Mouse (Mus musculus) right cerebral cortex, postnatal 14 days (tissue): ENCODE measurements around the gene Cd274.

Experiments
- DNase-seq: peaks from one replicate; pipeline ENCODE4 v3.0.0; 2022

Cd274 gene

DNA sequence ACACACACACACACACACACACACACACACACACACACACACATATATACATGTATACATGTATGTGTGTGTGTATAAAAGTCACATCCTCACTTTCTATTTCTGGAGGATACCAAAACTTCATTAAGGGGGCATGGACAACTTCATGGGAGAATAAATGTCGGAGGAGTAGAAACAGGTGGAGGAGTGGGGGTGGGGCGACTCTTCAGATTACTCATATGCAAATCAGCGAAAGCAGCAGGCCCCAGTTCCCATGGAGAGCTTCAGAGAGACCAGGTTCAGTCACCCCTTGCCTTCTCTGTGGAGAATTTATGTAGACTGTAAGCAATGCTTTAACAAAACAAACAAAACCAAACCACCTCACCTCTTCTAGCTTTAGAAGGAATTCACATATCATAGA, 2.1 kb upstream of the Cd274 start:
- DNase-seq: no peak

DNA sequence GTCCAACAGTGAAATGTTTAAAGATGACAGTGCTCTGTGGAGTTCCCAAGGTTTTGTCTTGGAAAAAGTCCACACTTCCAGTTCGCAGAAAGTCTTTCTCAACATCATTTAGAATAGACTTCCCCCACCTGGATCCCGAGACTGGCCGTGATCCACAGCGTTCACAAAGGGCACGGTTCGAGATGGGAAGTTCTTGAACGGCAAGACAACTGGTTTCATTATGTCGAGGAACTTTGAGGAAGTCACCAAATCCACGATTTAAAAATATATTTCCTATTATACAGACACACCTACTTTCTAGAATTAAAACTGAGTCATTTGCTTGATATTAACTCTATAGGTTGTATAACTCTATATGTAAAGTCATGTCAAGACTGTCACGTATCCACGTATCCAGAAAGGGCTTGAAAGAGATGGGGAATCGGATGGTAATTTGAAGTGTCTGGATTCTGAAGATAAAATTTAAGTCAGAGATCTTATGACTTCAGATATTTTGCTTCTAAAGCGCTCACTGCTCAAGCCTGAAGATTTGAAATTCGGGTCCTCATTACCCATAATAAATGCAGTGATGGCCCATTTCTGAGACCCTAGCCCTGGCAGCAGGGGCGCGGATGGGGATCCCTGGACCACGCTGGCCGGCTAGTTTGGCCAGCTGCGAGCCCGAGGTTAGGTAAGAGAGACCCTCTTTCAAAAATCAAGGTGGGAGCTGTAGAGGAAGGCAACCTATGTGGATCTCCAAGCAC, 858 bp upstream of the Cd274 start:
- DNase-seq: no peak

DNA sequence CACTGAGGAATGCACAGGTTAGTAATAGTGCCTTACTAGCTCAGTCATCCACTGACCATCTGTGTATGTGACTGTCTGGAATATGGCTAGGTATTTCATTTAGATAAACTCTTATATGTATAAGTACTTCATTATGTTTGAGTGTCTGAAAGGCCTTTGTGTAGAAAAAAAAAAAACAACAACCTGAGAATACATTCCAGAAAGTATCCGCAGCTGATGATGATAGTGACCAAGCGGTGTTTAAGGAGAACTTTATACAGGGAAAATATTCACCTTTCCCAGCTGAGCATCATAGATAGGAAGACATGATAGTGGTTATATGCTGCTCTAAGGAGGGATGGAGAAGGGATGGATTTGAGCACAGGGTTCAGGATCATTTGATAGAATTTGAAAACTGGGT, 786 bp downstream of the Cd274 start:
- DNase-seq: no peak

DNA sequence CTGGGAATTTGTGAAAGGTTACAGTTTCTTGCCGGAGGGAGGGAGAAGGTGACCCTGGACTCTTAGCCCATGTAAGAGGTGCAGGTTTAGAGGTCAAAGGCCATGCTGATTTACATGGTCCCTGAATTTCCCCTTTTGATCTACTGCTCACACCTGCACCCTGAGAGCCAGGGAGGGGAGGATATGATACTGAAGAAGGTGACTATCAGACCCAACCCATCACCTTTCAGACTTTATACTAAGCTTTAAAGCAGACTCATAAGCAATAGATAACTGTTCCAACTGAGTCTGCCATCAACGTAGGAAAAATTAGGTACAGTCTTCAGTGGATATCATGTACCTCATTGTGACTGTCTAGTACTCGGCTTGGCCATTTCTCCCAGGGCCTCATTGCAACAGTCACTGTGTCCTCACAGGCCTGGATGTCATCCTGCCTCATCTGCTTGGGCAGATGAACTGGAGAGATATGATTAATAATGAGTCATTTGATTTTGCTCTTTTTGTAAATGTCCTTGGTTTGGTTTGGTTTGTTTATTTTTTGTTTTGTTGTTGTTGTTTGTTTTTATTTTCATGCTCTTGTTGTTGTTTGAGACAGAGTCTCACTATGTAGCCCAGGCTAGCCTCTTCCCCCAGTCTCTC, 1.5 kb downstream of the Cd274 start:
- DNase-seq: no peak

DNA sequence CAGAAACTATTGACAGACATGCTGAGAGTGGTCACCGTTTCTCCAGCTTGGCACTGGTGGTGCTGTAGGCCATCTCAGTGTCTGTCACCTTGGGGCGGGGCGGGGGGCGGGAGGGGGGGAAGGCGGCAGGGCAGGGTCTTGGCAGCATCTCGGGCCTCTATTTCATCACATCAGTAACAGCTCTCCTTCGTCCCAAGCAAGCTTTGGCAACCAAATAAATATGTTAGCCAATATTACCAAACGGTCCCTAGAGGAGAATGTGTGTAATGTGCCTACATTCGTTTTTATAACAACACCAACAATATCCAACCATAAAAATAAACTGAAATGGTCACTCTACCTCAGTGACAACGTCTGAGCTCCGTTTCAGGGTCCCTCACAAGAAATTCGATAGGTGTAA, 2.9 kb downstream of the Cd274 start:
- DNase-seq: no peak

DNA sequence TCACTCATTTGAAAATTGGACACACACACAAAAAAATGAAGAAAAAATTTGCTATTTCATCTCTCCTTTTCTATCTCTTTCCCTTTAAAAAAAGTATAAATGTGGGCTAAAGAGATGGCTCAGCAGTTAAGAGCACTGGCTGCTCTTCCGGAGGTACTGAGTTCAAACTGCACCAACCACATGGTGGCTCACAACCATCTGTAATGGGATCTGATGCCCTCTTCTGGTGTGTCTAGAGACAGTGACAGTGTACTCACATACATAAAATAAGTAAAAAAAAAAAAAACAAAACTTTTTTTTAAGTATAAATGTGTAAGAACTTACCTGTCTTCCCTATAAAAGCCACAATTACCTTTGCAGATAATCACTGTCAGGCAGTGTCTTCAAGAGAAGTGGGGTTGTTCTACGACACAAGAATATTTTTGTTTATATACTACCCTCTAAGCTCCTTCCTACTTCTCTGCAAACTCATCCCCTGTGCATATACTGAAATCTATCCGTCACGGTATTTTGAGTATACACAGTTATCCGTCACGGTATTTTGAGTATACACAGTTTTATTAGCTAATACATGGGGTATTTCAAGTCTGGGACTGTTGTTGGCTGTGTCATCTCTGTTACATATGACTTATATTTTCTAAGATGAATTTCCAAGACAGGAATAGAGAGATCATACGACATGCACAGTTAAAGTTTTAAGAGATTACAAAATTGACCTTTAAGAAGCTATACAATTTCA, 3.5 kb downstream of the Cd274 start:
- no peak for DNase-seq

DNA sequence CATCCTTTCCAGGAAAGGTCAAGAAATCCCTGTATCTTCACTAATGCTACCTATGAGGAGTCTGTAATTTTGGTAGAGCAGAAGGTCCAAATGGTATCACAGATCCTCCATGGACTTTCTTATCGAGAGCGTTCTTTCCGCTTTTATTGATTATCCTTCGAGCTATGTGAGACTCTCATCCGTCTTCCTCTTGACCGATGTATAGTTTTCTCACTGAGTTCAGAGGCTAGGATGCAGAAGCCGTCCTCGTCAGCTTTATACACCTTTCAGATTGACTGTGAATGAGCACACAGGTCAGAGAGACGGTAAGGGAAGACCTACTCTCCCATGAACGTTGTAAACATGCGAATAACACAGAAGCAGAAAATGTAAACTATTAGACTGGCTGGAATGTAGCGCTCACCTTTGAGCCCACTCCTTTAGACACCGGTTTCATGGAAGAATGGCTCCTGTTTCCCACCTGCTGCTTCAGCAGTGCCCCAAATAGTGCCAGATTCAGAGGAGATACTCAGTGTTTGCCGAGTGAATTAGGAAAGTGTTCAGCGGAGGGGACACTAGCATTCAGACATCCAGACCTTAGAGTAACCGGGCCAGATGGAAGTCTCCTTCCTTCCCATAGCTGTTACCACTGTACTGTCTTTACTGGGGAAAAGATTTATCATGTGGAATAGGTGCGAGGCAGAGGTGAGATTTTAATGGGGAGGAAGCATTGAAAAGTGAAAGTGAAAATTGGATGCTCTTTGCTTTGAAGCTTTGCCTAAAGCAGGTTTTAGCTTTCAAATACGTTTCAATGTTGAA, 4.2 kb downstream of the Cd274 start:
- DNase-seq: no peak

DNA sequence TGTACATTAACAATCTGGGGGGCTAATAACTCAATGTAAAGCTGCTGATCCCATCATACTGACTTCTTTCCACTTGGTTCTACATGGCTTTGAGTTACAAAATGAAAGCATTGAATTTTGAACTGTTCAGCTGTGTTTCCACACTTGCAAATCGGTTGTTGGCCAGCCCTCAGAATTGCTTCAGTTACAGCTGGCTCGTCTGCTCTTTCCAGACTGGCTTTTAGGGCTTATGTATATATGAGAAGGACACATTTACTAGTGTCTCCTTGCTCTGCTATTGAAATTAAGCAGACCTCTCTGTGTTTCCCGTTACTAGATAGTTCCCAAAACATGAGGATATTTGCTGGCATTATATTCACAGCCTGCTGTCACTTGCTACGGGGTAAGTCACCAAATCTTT, 4.9 kb downstream of the Cd274 start:
- DNase-seq: peak; percentile 34

DNA sequence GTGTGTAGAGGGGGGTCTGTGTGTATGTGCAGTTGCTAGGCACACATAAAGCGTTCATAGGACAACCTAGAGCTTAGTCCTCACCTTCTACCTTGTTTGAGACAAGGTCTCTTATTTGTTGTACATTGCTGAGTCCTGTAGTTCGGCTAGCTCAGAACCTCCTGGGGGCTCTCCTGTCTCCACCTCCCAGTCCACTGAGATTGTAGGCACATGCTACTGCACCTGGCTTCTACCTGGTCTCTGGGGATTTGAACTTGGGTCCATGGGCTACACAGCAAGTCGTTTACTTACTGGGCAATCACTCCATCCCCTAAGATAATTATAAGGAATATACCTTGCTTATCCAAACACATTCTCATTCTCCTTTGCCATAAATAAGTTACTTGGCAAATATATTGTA, 5.4 kb downstream of the Cd274 start:
- no peak for DNase-seq

DNA sequence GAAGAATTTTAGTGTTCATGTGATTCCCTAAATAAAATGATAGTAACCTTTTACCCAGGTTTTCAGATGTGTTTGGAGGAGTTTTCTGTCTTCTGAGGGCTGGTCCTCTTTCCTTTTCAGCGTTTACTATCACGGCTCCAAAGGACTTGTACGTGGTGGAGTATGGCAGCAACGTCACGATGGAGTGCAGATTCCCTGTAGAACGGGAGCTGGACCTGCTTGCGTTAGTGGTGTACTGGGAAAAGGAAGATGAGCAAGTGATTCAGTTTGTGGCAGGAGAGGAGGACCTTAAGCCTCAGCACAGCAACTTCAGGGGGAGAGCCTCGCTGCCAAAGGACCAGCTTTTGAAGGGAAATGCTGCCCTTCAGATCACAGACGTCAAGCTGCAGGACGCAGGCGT, 6.2 kb downstream of the Cd274 start:
- no peak for DNase-seq

DNA sequence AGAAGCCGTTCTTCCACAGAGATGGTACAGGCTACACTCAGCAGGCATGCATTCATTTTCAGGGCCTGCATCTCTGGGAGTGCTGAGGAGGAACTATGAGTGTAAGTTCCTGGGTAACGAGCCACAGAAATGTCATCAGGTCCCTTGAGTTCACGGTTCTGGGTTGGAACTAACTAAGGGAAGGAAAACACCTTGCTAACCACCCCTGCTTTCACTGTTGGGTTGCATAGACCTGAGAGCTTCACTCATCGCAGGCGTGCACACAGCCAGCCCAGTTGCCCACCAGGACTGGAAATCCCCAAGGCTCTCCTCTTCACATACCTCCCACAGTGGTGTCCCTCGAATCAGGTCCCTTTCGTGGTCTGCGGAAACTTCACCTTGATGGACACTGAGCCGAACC, 7.7 kb downstream of the Cd274 start:
- DNase-seq: no peak

DNA sequence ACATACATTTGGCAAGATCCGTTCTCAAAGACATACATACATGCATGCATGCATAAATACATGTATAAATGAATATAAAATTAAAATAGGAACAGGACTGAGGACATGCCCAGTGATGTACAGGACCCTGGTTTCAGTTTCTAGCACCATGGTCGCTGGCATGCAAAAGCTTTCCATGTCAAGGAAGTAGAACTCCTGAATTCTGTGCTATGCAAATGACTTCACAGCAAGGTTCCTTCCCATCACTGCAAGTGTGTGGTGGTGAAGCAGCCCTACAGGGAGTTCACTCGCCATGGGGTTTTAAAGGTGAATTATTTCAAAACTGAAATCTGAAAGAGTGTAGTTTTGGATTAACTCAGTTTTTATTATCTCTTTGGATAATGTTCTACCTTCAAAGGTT, 9.1 kb downstream of the Cd274 start:
- DNase-seq: no peak

DNA sequence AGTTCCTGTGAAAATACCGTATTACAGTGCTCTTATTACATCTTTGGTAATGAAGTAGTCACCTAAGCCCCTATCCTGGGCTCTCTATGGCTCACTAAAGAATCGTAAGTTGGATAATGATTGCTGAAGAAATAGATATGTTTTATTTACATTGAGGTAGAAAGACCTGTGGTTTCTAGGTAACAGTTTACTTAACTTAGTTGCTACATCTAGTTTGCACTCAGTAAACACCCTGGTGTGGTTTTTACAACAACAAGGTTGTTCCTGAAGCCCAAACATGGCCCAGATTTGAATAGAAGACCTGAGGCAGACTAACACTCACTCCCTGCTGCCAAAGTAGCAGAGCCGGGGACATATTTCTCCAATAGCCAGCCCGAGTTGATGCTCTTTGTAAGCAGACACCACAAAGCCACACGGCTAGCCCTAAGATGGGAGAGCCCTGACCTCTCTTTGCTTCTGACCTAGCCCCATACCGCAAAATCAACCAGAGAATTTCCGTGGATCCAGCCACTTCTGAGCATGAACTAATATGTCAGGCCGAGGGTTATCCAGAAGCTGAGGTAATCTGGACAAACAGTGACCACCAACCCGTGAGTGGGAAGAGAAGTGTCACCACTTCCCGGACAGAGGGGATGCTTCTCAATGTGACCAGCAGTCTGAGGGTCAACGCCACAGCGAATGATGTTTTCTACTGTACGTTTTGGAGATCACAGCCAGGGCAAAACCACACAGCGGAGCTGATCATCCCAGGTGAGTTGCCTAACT, 12.8 kb downstream of the Cd274 start:
- DNase-seq: no peak

DNA sequence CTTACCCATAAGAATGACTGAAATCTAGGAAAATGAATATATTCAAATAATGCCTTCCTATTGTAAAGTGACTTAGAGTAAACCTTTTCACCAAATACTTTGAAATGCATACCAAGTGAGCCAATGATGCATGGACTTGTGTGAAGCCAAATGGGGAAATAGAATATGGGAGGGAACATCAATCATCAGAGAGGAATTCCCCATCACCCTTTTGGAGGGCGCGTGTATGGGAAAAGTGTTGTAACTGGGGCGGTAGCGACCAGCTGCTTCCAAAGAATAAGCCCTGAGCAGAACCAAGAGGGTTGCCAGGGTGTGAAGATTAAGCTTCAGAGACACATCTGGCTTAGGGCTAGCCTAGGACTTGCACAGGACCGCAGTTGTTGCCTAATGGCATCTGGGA, 16.1 kb downstream of the Cd274 start:
- no peak for DNase-seq

DNA sequence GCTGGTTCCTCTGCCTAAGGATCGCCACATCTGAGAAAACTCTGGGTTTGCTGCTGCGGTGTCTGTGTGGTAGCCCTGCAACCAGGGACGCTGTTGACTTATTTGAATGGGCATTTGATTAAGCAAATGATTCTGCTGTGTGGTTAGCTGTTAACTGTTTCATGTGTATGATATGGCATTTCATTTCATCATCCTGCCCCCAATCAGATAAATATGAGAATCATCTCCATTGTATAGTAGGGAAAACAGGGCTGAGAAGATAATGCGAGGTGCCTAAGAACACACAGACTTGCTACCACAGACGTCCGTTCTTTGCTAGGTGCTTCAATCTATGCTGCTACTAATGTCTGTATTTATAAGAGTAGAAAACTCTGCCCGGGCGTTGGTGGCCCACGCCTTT, 17.2 kb downstream of the Cd274 start:
- no peak for DNase-seq

DNA sequence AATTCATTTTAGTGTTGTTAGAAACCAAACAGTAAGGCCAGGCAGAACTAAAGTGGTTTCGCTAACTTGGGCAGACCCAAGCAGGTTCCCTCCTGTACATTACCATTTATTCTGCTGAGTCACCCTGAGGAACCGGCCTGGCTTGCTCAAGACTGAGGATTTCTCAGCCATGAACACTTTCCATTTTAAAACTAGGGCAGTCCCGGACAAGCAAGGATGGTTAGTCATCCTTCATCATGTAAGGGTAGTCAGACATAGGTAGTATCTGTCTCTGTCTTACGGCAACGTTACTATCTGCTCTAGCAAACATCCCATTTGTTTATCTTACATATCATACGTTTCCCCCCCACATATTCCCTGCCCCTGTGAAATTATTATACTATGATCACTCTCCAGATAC, 17.7 kb downstream of the Cd274 start:
- DNase-seq: no peak

DNA sequence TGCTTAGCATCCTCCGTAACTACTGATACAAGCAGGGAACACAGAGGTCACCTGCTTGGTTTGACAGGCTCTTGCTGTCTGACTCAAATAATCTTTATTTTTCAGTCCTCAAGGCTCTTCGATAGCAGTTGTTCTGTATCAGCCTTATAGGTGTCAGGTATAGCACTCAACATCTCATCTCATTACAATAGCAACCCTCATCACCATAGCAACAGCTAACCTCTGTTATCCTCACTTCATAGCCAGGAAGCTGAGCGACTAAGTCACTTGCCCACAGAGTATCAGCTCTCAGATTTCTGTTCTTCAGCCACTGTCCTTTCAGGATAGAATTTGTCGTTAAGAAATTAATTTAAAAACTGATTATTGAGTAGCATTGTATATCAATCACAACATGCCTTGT, 18.6 kb downstream of the Cd274 start:
- DNase-seq: no peak

DNA sequence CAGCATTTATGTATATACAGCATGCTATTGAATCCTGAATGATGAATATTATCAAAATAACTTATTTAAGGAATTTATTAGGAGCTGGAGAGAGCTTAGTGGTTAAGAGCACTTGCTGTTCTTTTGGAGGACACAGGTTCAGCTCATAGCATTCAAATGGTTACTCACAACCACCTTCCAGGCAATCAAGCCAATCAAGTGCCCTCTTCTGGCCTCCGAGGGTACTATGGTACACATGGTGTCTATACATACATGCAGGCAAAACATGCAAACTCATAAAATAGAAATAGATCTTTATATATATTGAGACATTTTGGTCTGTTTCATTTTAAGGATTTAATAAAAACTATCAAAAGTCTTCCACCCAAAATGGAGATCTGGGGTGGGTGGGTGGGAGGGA, 21.6 kb downstream of the Cd274 start:
- no peak for DNase-seq

DNA sequence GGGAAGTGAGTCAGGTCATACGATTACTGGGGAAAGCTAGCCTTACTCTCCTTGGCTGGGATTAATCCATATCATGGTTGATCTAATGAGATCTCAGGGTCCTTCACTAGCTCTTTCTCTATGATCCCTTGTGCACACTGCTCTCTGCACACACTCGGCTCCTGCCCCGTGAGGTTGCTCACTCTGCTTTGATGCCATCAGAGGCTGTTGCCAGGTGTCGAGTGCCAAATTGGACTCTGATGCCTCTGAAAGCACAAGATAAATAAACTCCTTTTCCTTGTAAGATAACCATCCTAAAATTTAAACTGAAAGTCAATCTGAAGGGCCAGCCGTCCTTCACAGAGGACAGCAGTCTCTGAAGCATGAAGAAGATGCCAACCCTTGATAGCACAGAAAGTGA, 23.2 kb downstream of the Cd274 start:
- DNase-seq: no peak

DNA sequence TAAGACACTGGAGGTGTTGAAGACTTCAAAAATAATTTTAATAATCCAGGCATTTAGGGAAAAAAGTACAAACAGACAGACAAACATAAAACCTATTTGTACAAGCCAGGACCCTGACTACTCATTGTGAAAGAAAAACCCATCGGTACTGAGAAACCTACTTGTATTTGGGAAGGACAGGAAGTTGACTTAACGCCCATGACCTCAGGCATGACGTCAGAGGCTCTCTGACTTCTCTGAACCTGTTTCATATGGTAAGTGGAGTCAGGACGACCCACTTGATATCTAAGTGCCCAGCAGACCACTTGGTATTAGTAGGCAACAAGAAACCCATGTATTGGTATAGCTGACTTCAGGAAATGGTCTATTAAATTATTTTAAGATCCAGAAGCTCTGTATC, 24.0 kb downstream of the Cd274 start:
- no peak for DNase-seq

DNA sequence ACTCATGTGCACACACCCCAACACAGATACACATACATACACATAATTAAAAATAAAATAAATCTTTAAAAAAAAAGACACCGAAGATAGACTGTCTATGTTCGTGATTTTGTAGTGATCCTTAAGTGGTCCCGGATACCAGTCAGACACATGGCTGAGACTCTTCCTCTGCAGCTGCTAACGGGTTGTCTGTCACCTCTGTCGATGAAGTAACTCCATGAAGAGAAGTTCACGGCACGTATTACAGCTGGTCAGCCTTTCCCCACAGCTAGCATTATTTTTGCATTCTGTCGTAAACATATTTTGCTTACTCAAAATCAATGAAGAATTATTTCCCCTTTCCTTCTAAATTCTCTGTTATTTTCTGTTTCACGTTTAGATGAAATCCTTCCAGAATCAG, 26.1 kb downstream of the Cd274 start:
- DNase-seq: no peak

DNA sequence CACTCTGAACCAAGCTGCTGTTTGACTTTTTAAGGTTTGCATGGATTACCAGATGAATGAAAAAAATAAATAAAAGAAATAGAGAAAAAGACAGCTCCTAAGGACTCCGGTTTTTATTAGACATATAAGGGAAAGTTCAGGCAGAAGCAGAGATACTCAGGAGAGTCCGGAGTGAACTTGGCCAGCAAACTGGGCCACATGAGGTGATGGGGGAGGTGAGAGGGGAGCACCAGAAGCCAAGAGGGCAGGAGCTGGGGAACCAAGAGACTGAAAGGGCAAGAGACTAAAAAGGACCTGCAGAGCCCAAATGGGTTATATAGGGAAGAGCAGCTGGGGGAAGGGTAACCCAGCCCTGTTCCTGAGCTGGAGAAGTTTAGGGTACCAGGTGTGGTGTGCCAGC, 27.5 kb downstream of the Cd274 start:
- DNase-seq: no peak

DNA sequence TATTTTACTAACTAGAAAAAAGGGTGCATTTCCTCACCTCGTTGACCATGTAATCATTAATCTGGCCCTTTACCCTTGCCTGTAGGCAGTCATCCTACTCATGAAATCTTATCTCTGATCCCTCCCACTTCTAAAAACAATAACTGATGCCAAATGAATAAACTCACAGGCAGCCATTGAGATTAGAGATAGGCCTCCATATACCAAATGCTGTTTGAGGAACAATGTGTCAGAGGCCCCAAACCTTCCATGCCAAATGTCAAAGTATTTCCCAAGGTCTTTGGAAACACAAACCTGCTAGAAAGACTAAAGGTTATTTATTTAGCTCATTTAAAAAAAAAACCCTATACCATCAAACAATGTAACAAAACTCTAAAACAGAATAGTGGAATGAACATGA, 29.1 kb downstream of the Cd274 start:
- no peak for DNase-seq
